Mouse (Mus musculus) embryonic facial prominence, embryonic 14.5 days (tissue): ENCODE measurements at regions not wholly inside any gene's neighbourhood (a gene's known extent, or its start where the extent isn't known, plus 50 kb on each side); places are given as distances from the start of the nearest gene placed in this dataset.

Source experiments
- ATAC-seq: fragments of 200-750 bp; cut with Nextera tagmentation; 2 replicates; pipeline ENCODE4 v1.8.0; 2017; ENCODE audit warnings: low read depth, moderate number of reproducible peaks, moderate TSS enrichment
- DNase-seq: peaks from one replicate; pipeline ENCODE4 v3.0.0-alpha.2; 2015; ENCODE audit warnings: low spot score
- H3K27ac ChIP-seq: fragments of 300-500 bp; sonication (generic); replicated peaks from 2 replicates; pipeline ENCODE4 v1.5.1; 2014; ENCODE audit warnings: low read depth, mild to moderate bottlenecking, low read length, moderate library complexity
- H3K27me3 ChIP-seq: fragments of 300-500 bp; sonication (generic); replicated peaks from 2 replicates; pipeline ENCODE4 v1.6.1; 2014; ENCODE audit warnings: low read length; ENCODE audit not compliant: control insufficient read depth, insufficient read depth
- H3K36me3 ChIP-seq: fragments of 300-500 bp; sonication (generic); 2 replicates; pipeline ENCODE4 v1.6.1; 2014; ENCODE audit warnings: low read length, mixed read lengths; ENCODE audit not compliant: control insufficient read depth, insufficient read depth
- H3K4me1 ChIP-seq: fragments of 300-500 bp; sonication (generic); 2 replicates; pipeline ENCODE4 v1.6.1; 2014; ENCODE audit warnings: antibody characterized with exemption, low read length; ENCODE audit not compliant: control insufficient read depth, insufficient read depth
- H3K4me2 ChIP-seq: fragments of 300-500 bp; sonication (generic); 2 replicates; pipeline ENCODE4 v1.6.1; 2014; ENCODE audit warnings: low read depth, mild to moderate bottlenecking, low read length, moderate library complexity, mixed read lengths
- H3K4me3 ChIP-seq: fragments of 300-500 bp; sonication (generic); 2 replicates; pipeline ENCODE4 v1.5.1; 2014; ENCODE audit warnings: low read depth, mild to moderate bottlenecking, low read length
- H3K9ac ChIP-seq: fragments of 300-500 bp; sonication (generic); 2 replicates; pipeline ENCODE4 v1.6.1; 2014; ENCODE audit warnings: low read depth, mild to moderate bottlenecking, low read length, moderate library complexity, mixed read lengths
- H3K9me3 ChIP-seq: fragments of 300-500 bp; sonication (generic); 2 replicates; pipeline ENCODE4 v1.6.1; 2016; ENCODE audit warnings: low read length; ENCODE audit not compliant: control insufficient read depth
- WGBS: fragments of 180-500 bp; shearing (Covaris S2); extraction: QIAGEN DNeasy Blood & Tissue Kit; methylation state at CpG from one replicate; pipeline ENCODE4 v1.1.7; 2014; 5-methylcytosine and 5-hydroxymethylcytosine counted together

- no peak for DNase-seq
- ATAC-seq: no peak
- no peak overlapping the region for H3K9ac ChIP-seq
- 36% methylated on average over 7 of the region's 7 CpGs for WGBS
- no peak overlapping the region for H3K4me3 ChIP-seq
- H3K27ac ChIP-seq: no peak overlapping the region
- H3K27me3 ChIP-seq: no peaks in the 10 kb centered on the region
- H3K9me3 ChIP-seq: no peaks in the 10 kb centered on the region
- H3K4me2 ChIP-seq: no peak overlapping the region
- no peaks in the 10 kb centered on the region for H3K36me3 ChIP-seq
- H3K4me1 ChIP-seq: no peaks in the 10 kb centered on the region
Measured at GRCm38 (mm10) chrX:49387439-49387838, 76.3 kb upstream of the Arhgap36 start.

DNA sequence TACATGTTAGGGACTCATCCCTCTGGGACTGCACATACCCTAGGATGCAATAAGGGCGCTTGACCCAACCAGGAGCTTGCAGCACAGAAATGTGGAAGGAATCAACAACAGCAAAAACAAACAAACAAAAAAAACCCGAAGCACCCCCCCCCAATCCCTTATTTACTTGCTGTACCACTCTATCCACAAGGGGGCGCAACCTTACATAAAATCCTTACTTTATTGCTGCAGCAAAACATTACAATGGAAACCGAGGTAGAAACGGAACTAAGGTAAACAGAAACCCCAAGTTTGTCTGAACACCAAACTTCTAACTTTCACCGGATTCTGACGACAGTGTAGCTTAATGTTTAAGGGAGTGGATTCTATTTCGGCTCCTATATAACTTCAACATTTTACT, 86.7 kb upstream of the Arhgap36 start:
- Histone ChIP-seq H3K4me3 (no peak overlapping the region), H3K4me2 (peak overlapping the region; percentile 10; the same call in 1 of the 2 replicates), H3K4me1 (no peaks in the 10 kb centered on the region), H3K27me3 (no peaks in the 10 kb centered on the region), H3K9ac (no peak overlapping the region), H3K36me3 (no peaks in the 10 kb centered on the region), H3K9me3 (no peaks in the 10 kb centered on the region), H3K27ac (no peak overlapping the region)
- ATAC-seq (no peak), DNase-seq (peak; percentile 23)
- 24% methylated on average over 8 of the region's 8 CpGs for WGBS

- no peaks in the 10 kb centered on the region for H3K27me3 ChIP-seq
- ATAC-seq (no peak), DNase-seq (no peak)
- H3K36me3 ChIP-seq: no peaks in the 10 kb centered on the region
- no peak overlapping the region for H3K27ac ChIP-seq
- no peak overlapping the region for H3K9ac ChIP-seq
- no peak overlapping the region for H3K4me3 ChIP-seq
- no peaks in the 10 kb centered on the region for H3K9me3 ChIP-seq
- no peaks in the 10 kb centered on the region for H3K4me1 ChIP-seq
- WGBS: 62% methylated on average over 2 of the region's 2 CpGs
- no peak overlapping the region for H3K4me2 ChIP-seq
Measured at GRCm38 (mm10) chrX:49370384-49370783, 82.3 kb upstream of the Enox2 start.

DNA sequence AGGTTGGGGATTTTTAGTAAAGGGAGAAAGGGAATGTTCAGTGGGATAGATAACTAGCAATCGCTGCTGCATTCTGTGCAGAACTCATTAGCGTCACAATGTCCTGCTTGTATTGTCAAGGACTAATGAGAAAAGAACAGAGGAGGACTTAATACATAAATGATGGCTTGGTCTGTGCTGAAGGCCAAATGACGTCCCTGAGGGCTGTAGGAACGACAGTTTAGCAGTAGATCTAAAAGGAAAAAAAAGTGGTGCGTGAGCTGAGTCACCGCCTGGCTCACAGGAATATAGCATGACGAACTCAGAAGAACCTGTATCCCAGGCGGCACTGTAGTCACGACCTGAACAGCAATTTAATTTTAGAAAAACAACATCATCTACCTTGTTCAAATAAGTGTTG, 81.3 kb upstream of the Enox2 start:
- no peak for DNase-seq
- no peak for ATAC-seq
- WGBS: 63% methylated on average over 9 of the region's 9 CpGs

DNA sequence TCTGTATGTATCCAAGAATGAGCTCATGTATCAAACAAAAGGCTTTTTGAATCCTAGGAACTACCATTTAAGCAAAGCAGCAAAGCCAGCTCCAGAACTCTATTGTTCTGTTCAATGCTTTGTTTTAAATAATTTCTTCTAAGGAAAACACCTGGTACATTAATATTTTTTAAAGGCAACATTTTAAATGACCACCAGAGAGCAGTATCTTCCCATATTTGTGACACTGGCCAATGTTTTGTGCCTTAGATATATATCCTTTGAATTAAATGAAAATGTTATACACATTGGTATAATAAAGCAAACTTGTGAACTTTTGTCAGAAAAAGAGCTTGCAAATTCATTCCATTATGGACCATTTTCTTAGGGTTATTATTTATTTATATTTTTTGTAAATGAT, 58.4 kb upstream of the Enox2 start:
- Histone ChIP-seq H3K4me1 (no peaks in the 10 kb centered on the region), H3K27ac (no peak overlapping the region), H3K4me3 (no peak overlapping the region), H3K4me2 (no peak overlapping the region), H3K9ac (no peak overlapping the region), H3K27me3 (no peaks in the 10 kb centered on the region), H3K9me3 (no peaks in the 10 kb centered on the region), H3K36me3 (no peaks in the 10 kb centered on the region)
- ATAC-seq (no peak), DNase-seq (no peak)

More for the DNA sequence above, 81.3 kb upstream of the Enox2 start:
- Histone ChIP-seq H3K9me3 (no peaks in the 10 kb centered on the region), H3K27ac (no peak overlapping the region), H3K4me2 (no peak overlapping the region), H3K9ac (no peak overlapping the region), H3K27me3 (no peaks in the 10 kb centered on the region), H3K4me3 (no peak overlapping the region), H3K36me3 (no peaks in the 10 kb centered on the region), H3K4me1 (no peaks in the 10 kb centered on the region)
